Mouse (Mus musculus): Measurements from ENCODE around the gene Cmtm6.

Cmtm6 gene

GRCm38 (mm10) chr9:114729911-114730805 lies 758 bp upstream of the Cmtm6 start:
- DNase-seq (ENCODE audit: low spot score in 2 of 2) = no peak

GRCm38 (mm10) chr9:114731871-114732682 lies 1.2 kb downstream of the Cmtm6 start:
- peak in 1 of 2 experiments; percentile 24 for DNase-seq (ENCODE audit: low spot score in 2 of 2)

- no peak for DNase-seq (ENCODE audit: low spot score in 2 of 2)
These were observed 2.3 kb downstream of the Cmtm6 start for GRCm38 (mm10) chr9:114733238-114733637.

GRCm38 (mm10) chr9:114736442-114736841 lies 5.5 kb downstream of the Cmtm6 start:
- no peak for DNase-seq (ENCODE audit: low spot score in 2 of 2)

- no peak for DNase-seq (ENCODE audit: low spot score in 2 of 2)
These were observed 9.4 kb downstream of the Cmtm6 start for GRCm38 (mm10) chr9:114740336-114740735.

GRCm38 (mm10) chr9:114742731-114743130 lies 11.8 kb downstream of the Cmtm6 start:
- no peak for DNase-seq (ENCODE audit: low spot score in 2 of 2)

GRCm38 (mm10) chr9:114745163-114745562 lies 14.2 kb downstream of the Cmtm6 start:
- no peak for DNase-seq (ENCODE audit: low spot score in 2 of 2)

GRCm38 (mm10) chr9:114745654-114746053 lies 14.7 kb downstream of the Cmtm6 start:
- DNase-seq (ENCODE audit: low spot score in 2 of 2) = no peak

GRCm38 (mm10) chr9:114747012-114747411 lies 16.1 kb downstream of the Cmtm6 start:
- DNase-seq (ENCODE audit: low spot score in 2 of 2) = no peak

- DNase-seq (ENCODE audit: low spot score in 2 of 2) = no peak
These were observed 16.6 kb downstream of the Cmtm6 start for GRCm38 (mm10) chr9:114747466-114747865.

GRCm38 (mm10) chr9:114751582-114751981 lies 20.7 kb downstream of the Cmtm6 start:
- DNase-seq (ENCODE audit: low spot score in 2 of 2) = no peak

- DNase-seq (ENCODE audit: low spot score in 2 of 2) = no peak
These were observed 21.4 kb downstream of the Cmtm6 start for GRCm38 (mm10) chr9:114752311-114752710.

- DNase-seq (ENCODE audit: low spot score in 2 of 2) = peak; percentile 88 to 95
These were observed 22.1 kb downstream of the Cmtm6 start for GRCm38 (mm10) chr9:114752863-114753484.

GRCm38 (mm10) chr9:114758272-114758671 lies 27.4 kb downstream of the Cmtm6 start:
- DNase-seq (ENCODE audit: low spot score in 2 of 2) = no peak

- no peak for DNase-seq (ENCODE audit: low spot score in 2 of 2)
These were observed 27.9 kb downstream of the Cmtm6 start for GRCm38 (mm10) chr9:114758801-114759200.

- no peak for DNase-seq (ENCODE audit: low spot score in 2 of 2)
These were observed 29.0 kb downstream of the Cmtm6 start for GRCm38 (mm10) chr9:114759886-114760285.

GRCm38 (mm10) chr9:114760353-114760752 lies 29.4 kb downstream of the Cmtm6 start:
- no peak for DNase-seq (ENCODE audit: low spot score in 2 of 2)

- DNase-seq (ENCODE audit: low spot score in 2 of 2) = no peak
These were observed 30.9 kb downstream of the Cmtm6 start for GRCm38 (mm10) chr9:114761848-114762247.

- peak in 1 of 2 experiments; percentile 29 for DNase-seq (ENCODE audit: low spot score in 2 of 2)
These were observed 32.4 kb downstream of the Cmtm6 start for GRCm38 (mm10) chr9:114763341-114763740.

- no peak for DNase-seq (ENCODE audit: low spot score in 2 of 2)
These were observed 36.1 kb downstream of the Cmtm6 start for GRCm38 (mm10) chr9:114767030-114767429.

GRCm38 (mm10) chr9:114767507-114767906 lies 36.6 kb downstream of the Cmtm6 start:
- no peak for DNase-seq (ENCODE audit: low spot score in 2 of 2)

GRCm38 (mm10) chr9:114768066-114768465 lies 37.1 kb downstream of the Cmtm6 start:
- DNase-seq (ENCODE audit: low spot score in 2 of 2) = no peak

Data from spleen, postnatal 14 days (tissue).